Mouse (Mus musculus) olfactory bulb, adult 2 months (tissue): ENCODE results near the gene Prkcd.

Source experiments
- CTCF ChIP-seq: fragments of 200-500 bp; IDR thresholded peaks from 2 replicates; pipeline ENCODE4 v1.5.1; 2012; ENCODE audit warnings: low read depth, mild to moderate bottlenecking, low read length, moderate library complexity; ENCODE audit not compliant: insufficient read depth
- POLR2A ChIP-seq: fragments of 200-500 bp; IDR thresholded peaks from 2 replicates; pipeline ENCODE4 v1.6.1; 2012; ENCODE audit warnings: mild to moderate bottlenecking, low read depth, low read length, moderate library complexity; ENCODE audit not compliant: insufficient read depth

DNA sequence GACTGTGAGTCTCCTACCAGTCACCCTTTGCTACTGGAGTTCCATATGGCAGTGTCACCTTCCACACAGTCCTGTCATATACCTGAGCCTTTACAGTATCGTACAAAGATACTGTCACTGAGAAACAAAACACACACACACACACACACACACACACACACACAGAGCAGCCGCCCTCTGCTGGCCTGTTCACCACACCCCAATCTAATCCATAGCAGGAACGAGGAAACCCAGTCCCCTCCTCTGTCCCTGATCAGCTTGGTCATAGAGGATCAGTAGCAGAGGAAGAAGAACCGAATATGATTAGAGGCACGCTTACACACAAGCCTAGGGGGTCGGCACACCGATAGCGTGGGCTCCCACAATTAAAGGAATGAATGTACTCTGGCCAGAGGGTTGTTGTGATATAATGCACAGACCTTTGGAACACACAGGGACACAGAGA lies 1.7 kb downstream of the Prkcd start:
- TF ChIP-seq CTCF (no peak), POLR2A (no peak)
